16 mouse cellular contexts compared by ENCODE assay signal in genomic region chr17:29502005-29502668, GRCm38 (mm10). TPM values are rescaled to one million over a fixed set of nuclear protein-coding genes. Genes with fewer than 3 reads are reported as not detected.
DNase-seq lines count a peak whose midpoint lies in the region; ATAC-seq and TF ChIP-seq lines count a peak whose summit lies in the region.
"Had no signal": no experiment of that assay in that cellular context is flagged by ENCODE, and none has a peak within 500 bp of the region (broad histone marks: within the 10 kb centered on the region; RNA-seq: fewer than 3 reads in every experiment).

No protein-coding gene starts in this region.

- WGBS in hindbrain, embryonic 13.5 days: 84% methylated on average over 7 of the region's 7 CpGs
- 82% methylated on average over 7 of the region's 7 CpGs for WGBS in hindbrain, embryonic 16.5 days
- WGBS in spleen, adult 2 months: 69% methylated on average over 7 of the region's 7 CpGs

- 0 out of 2 replicates have a peak, but pooled peaks cover 11% of the 10 kb centered on the region for H3K27me3 ChIP-seq in hindbrain, embryonic 13.5 days
- H3K27me3 ChIP-seq in hindbrain, embryonic 16.5 days (replicated peaks; ENCODE audit: control insufficient read depth, insufficient read depth, low read length): no peaks in the 10 kb centered on the region
- no peaks in the 10 kb centered on the region for H3K27me3 ChIP-seq in spleen, adult 2 months (ENCODE audit: control insufficient read depth, insufficient read depth, low read length)
- H3K27me3 ChIP-seq: CH12.LX; hindbrain, embryonic 15.5 days had no signal

- peaks cover 3% of the 10 kb centered on the region; the same call in 1 of the 2 replicates for H3K4me1 ChIP-seq in hindbrain, embryonic 13.5 days (replicated peaks)
- H3K4me1 ChIP-seq in hindbrain, embryonic 16.5 days (ENCODE audit: control insufficient read depth, insufficient read depth, low read depth, low read length): peaks cover 8% of the 10 kb centered on the region
- peaks cover 19% of the 10 kb centered on the region for H3K4me1 ChIP-seq in spleen, adult 2 months (ENCODE audit: control insufficient read depth, insufficient read depth, insufficient read length)

- H3K4me2 ChIP-seq in hindbrain, embryonic 13.5 days: 0 out of 2 replicates have a peak overlapping the region, but pooled peaks have one; percentile 6
- H3K4me2 ChIP-seq in hindbrain, embryonic 16.5 days (ENCODE audit: low read length): no peak overlapping the region

- H3K36me3 ChIP-seq in hindbrain, embryonic 13.5 days: no peaks in the 10 kb centered on the region
- H3K36me3 ChIP-seq in hindbrain, embryonic 16.5 days (ENCODE audit: control insufficient read depth, insufficient read depth, low read length): no peaks in the 10 kb centered on the region
- H3K36me3 ChIP-seq in spleen, adult 2 months (ENCODE audit: control insufficient read depth, insufficient read depth, low read length): no peaks in the 10 kb centered on the region
- H3K36me3 ChIP-seq: hindbrain, embryonic 15.5 days had no signal

- H3K9ac ChIP-seq in hindbrain, embryonic 13.5 days: no peak overlapping the region
- H3K9ac ChIP-seq in hindbrain, embryonic 16.5 days (ENCODE audit: low read depth, low read length): no peak overlapping the region
- H3K9ac ChIP-seq: hindbrain, embryonic 15.5 days had no signal

- no peak overlapping the region for H3K4me3 ChIP-seq in hindbrain, embryonic 13.5 days
- H3K4me3 ChIP-seq in hindbrain, embryonic 16.5 days (ENCODE audit: low read length): no peak overlapping the region
- H3K4me3 ChIP-seq in spleen, adult 2 months (ENCODE audit: extremely low read depth, insufficient read depth, insufficient read length): no peak overlapping the region
- H3K4me3 ChIP-seq: hindbrain, embryonic 15.5 days had no signal

- H3K27ac ChIP-seq in hindbrain, embryonic 13.5 days: no peak overlapping the region
- no peak overlapping the region for H3K27ac ChIP-seq in hindbrain, embryonic 16.5 days (ENCODE audit: low read depth, low read length)
- H3K27ac ChIP-seq in spleen, adult 2 months (ENCODE audit: insufficient read depth, low read length): peak overlapping the region; percentile 50; the same call in 1 of the 2 replicates
- H3K27ac ChIP-seq: hindbrain, embryonic 15.5 days had no signal

- no peak for ATAC-seq in hindbrain, embryonic 13.5 days (ENCODE audit: low FRiP score)
- ATAC-seq in hindbrain, embryonic 16.5 days: no peak
- no peak for ATAC-seq in activated CD4-positive, CD25-positive, alpha-beta regulatory T cell, adult 4 months

- no peaks in the 10 kb centered on the region for H3K9me3 ChIP-seq in hindbrain, embryonic 13.5 days
- no peaks in the 10 kb centered on the region for H3K9me3 ChIP-seq in hindbrain, embryonic 16.5 days (ENCODE audit: control insufficient read depth, low read length)
- H3K9me3 ChIP-seq: hindbrain, embryonic 15.5 days had no signal

- no peak for TF ChIP-seq CTCF in spleen, adult 2 months (IDR thresholded peaks at IDR 0.05; ENCODE audit: extremely low read depth, insufficient read depth, insufficient read length, insufficient replicate concordance)

- no peak for DNase-seq in spleen, adult 2 months (ENCODE audit: low read depth in 1 of 2, low spot score in 2 of 2)
- DNase-seq in spleen, adult 18-20 months: no peak
- DNase-seq in liver: peak; percentile 70
- DNase-seq in adrenal gland, postnatal 14 days: no peak
- DNase-seq: adrenal gland, postnatal 36 days; cerebellum, adult 2 months; lung, postnatal 14 days had no signal

- TF ChIP-seq POLR2A in spleen, adult 2 months (IDR thresholded peaks at IDR 0.05; ENCODE audit: low read depth, low read length): no peak

RNA-seq across cellular contexts. Expression of gene Pim1, which starts 11.6 kb away (rescaled TPM):
- 12.7 and 13.8 TPM in 2 replicates for polyA plus RNA-seq in hindbrain, embryonic 13.5 days (2015; fragmentation: Nextera tagmentation; extraction: Ambion mirVana)
- polyA plus RNA-seq in hindbrain, embryonic 16.5 days (2015; fragmentation: Nextera tagmentation; extraction: Ambion mirVana): 7.2 and 8.2 TPM in 2 replicates
- polyA plus RNA-seq in spleen, adult 2 months (2012; rRNA removed): 56.6 and 90.2 TPM in 2 replicates
- 104 and 129 TPM in 2 replicates for total RNA-seq in adrenal gland, postnatal 14 days (2021)
- 100 to 1,000 TPM; 291 to 376 TPM for polyA plus RNA-seq in activated CD4-positive, CD25-positive, alpha-beta regulatory T cell, adult 4 months (2017; shearing (Covaris generic))

RNA-seq across cellular contexts. Expression of gene Gm17657, which starts 47.3 kb away (rescaled TPM):
- not detected in 2 replicates for polyA plus RNA-seq in hindbrain, embryonic 13.5 days (2015; fragmentation: Nextera tagmentation; extraction: Ambion mirVana)
- not detected in 2 replicates for polyA plus RNA-seq in hindbrain, embryonic 16.5 days (2015; fragmentation: Nextera tagmentation; extraction: Ambion mirVana)
- polyA plus RNA-seq in spleen, adult 2 months (2012; rRNA removed): not detected in 2 replicates
- total RNA-seq in adrenal gland, postnatal 14 days (2021): not detected in 2 replicates
- under 1 TPM in 1 of 2 experiments, not detected in 1; 0.29 TPM for polyA plus RNA-seq in activated CD4-positive, CD25-positive, alpha-beta regulatory T cell, adult 4 months (2017; shearing (Covaris generic))
- total RNA-seq: adrenal gland, postnatal 36 days; gastrocnemius, adult 8-10 months; left cerebral cortex, adult 8-10 months had no signal
- polyA plus RNA-seq: cerebellum, adult 2 months; forebrain, embryonic 11.5 days; hindbrain, embryonic 15.5 days; large intestine, adult 2 months had no signal

RNA-seq across cellular contexts. Expression of gene Tbc1d22b, which starts 47.4 kb away (rescaled TPM):
- 22.1 and 22.8 TPM in 2 replicates for polyA plus RNA-seq in hindbrain, embryonic 13.5 days (2015; fragmentation: Nextera tagmentation; extraction: Ambion mirVana)
- 26.5 and 33.2 TPM in 2 replicates for polyA plus RNA-seq in hindbrain, embryonic 16.5 days (2015; fragmentation: Nextera tagmentation; extraction: Ambion mirVana)
- polyA plus RNA-seq in spleen, adult 2 months (2012; rRNA removed): 15.5 and 17.7 TPM in 2 replicates
- total RNA-seq in adrenal gland, postnatal 14 days (2021): 23.7 and 24.6 TPM in 2 replicates
- polyA plus RNA-seq in activated CD4-positive, CD25-positive, alpha-beta regulatory T cell, adult 4 months (2017; shearing (Covaris generic)): 10 to 100 TPM; 11.5 to 14.2 TPM

RNA-seq across cellular contexts. Expression of gene Tmem217, which starts 50.0 kb away (rescaled TPM):
- polyA plus RNA-seq in hindbrain, embryonic 13.5 days (2015; fragmentation: Nextera tagmentation; extraction: Ambion mirVana): 1.6 and 1.8 TPM in 2 replicates
- 0.76 and 1.0 TPM in 2 replicates for polyA plus RNA-seq in hindbrain, embryonic 16.5 days (2015; fragmentation: Nextera tagmentation; extraction: Ambion mirVana)
- polyA plus RNA-seq in spleen, adult 2 months (2012; rRNA removed): not detected in 2 replicates
- total RNA-seq in adrenal gland, postnatal 14 days (2021): not detected in 2 replicates
- polyA plus RNA-seq in activated CD4-positive, CD25-positive, alpha-beta regulatory T cell, adult 4 months (2017; shearing (Covaris generic)): 1 to 10 TPM in 1 of 2 experiments, under 1 TPM in 1; 0.57 to 2.0 TPM
- total RNA-seq: adrenal gland, postnatal 36 days; gastrocnemius, adult 8-10 months; left cerebral cortex, adult 8-10 months had no signal
- polyA plus RNA-seq: large intestine, adult 2 months had no signal
